Mouse (Mus musculus) limb, embryonic 11.5 days (tissue): Measurements from ENCODE around the gene Atp6v1b1. TPM values are rescaled to one million over a fixed set of nuclear protein-coding genes. Genes with fewer than 3 reads are reported as not detected.

Experiments
- ATAC-seq: fragments of 200-750 bp; cut with Nextera tagmentation; 2 replicates; pipeline ENCODE4 v1.8.0; 2017; ENCODE audit warnings: low read depth; ENCODE audit not compliant: insufficient number of reproducible peaks, low FRiP score, low TSS enrichment
- DNase-seq: peaks from one replicate; pipeline ENCODE4 v3.0.0-alpha.2; 2015; ENCODE audit warnings: low spot score
- H3K27ac ChIP-seq: fragments of 300-500 bp; sonication (generic); replicated peaks from 2 replicates; pipeline ENCODE4 v1.5.1; 2014; ENCODE audit warnings: low read depth, mild to moderate bottlenecking, low read length
- H3K27me3 ChIP-seq: fragments of 300-500 bp; sonication (generic); 2 replicates; pipeline ENCODE4 v1.6.1; 2014; ENCODE audit warnings: mild to moderate bottlenecking, low read length, mixed read lengths; ENCODE audit not compliant: control insufficient read depth, insufficient read depth
- H3K36me3 ChIP-seq: fragments of 300-500 bp; sonication (generic); 2 replicates; pipeline ENCODE4 v1.6.1; 2014; ENCODE audit warnings: mild to moderate bottlenecking, low read length, moderate library complexity, mixed read lengths; ENCODE audit not compliant: control insufficient read depth, insufficient read depth
- H3K4me1 ChIP-seq: fragments of 300-500 bp; sonication (generic); 2 replicates; pipeline ENCODE4 v1.6.1; 2014; ENCODE audit warnings: low read length, mixed read lengths; ENCODE audit not compliant: control insufficient read depth, insufficient read depth
- H3K4me2 ChIP-seq: fragments of 300-500 bp; sonication (generic); 2 replicates; pipeline ENCODE4 v1.6.1; 2014; ENCODE audit warnings: low read depth, mild to moderate bottlenecking, moderate library complexity; ENCODE audit not compliant: severe bottlenecking
- H3K4me3 ChIP-seq: fragments of 300-500 bp; sonication (generic); 2 replicates; pipeline ENCODE4 v1.5.1; 2014; ENCODE audit warnings: low read depth, low read length
- H3K9ac ChIP-seq: fragments of 300-500 bp; sonication (generic); 2 replicates; pipeline ENCODE4 v1.6.1; 2014; ENCODE audit warnings: mild to moderate bottlenecking, low read length
- H3K9me3 ChIP-seq: fragments of 300-500 bp; sonication (generic); 2 replicates; pipeline ENCODE4 v1.6.1; 2016; ENCODE audit warnings: low read length; ENCODE audit not compliant: control insufficient read depth
- WGBS: fragments of 180-500 bp; shearing (Covaris S2); extraction: QIAGEN DNeasy Blood & Tissue Kit; methylation state at CpG from one replicate; pipeline ENCODE4 v1.1.7; 2014; 5-methylcytosine and 5-hydroxymethylcytosine counted together
- polyA plus RNA-seq: library from polyadenylated mRNA; unstranded; fragments of >200 nt; fragmentation: Nextera tagmentation; extraction: Ambion mirVana; gene quantifications from 2 replicates; pipeline ENCODE4 v1.2.1, GENCODE M21; 2014

Atp6v1b1 gene
- polyA plus RNA-seq, 1 experiment from 2014 or later, result not detected

GRCm38 (mm10) chr6:83749286-83749685, 6.5 kb downstream of the Atp6v1b1 start:
- no peak overlapping the region for H3K4me2 ChIP-seq
- no peaks in the 10 kb centered on the region for H3K9me3 ChIP-seq
- no peak overlapping the region for H3K27ac ChIP-seq
- no peak overlapping the region for H3K4me3 ChIP-seq
- DNase-seq (no peak), ATAC-seq (no peak)
- 38% methylated on average over 3 of the region's 3 CpGs for WGBS
- H3K36me3 ChIP-seq, result no peaks in the 10 kb centered on the region
- no peak overlapping the region for H3K9ac ChIP-seq
- H3K27me3 ChIP-seq, result no peaks in the 10 kb centered on the region
- H3K4me1 ChIP-seq, result peaks cover 5% of the 10 kb centered on the region; the same call in 1 of the 2 replicates

DNA sequence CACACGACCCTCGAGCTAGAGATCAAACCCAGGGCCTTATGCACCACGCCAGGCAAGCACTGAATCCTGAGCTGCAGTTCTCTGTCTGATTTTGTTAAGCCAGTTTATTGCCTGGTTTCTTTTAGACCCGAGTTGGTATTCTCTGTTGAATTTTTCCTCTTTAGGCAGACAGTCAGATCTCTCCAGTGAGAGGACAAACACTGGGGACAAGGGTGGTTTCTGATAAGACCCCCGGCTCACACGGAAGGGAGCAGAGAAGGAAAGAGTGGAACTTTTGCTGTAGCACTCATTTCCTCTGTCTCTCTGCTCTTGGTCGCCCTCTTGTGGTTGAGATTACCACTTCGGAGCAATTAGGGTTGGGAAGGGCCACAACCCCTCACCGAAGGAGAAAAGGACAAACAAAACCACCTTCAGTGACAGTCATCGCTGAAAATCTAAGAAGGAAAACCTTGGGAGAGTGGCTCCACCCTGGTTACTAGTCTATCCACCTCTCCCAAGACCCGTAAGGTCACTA, 7.4 kb downstream of the Atp6v1b1 start:
- WGBS, result 10% methylated on average over 11 of the region's 11 CpGs
- no peak overlapping the region for H3K27ac ChIP-seq
- no peaks in the 10 kb centered on the region for H3K27me3 ChIP-seq
- no peaks in the 10 kb centered on the region for H3K9me3 ChIP-seq
- DNase-seq (peak; percentile 87), ATAC-seq (no peak)
- no peak overlapping the region for H3K4me3 ChIP-seq
- H3K9ac ChIP-seq, result no peak overlapping the region
- no peaks in the 10 kb centered on the region for H3K36me3 ChIP-seq
- H3K4me2 ChIP-seq, result peak overlapping the region; percentile 24; the same call in 1 of the 2 replicates
- peaks cover 5% of the 10 kb centered on the region; the same call in 1 of the 2 replicates for H3K4me1 ChIP-seq

DNA sequence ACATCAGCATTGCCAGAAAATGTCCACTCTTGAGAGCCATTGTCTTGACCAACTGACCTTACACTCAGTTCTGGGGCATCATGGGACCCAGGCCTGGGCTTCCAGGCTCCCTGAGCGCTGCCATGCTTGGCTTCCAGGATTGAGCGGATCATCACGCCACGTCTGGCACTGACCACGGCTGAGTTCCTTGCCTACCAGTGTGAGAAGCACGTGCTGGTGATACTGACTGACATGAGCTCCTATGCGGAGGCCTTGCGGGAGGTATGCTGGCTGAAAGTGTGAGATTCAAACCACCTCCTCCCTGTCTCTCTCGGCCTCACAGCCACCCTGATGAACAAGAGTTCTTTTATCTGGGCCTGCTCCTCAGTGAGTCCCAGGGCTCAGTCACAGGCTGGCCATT, 13.3 kb downstream of the Atp6v1b1 start:
- Histone ChIP-seq H3K4me3 (no peak overlapping the region), H3K9ac (no peak overlapping the region), H3K27ac (no peak overlapping the region), H3K4me2 (no peak overlapping the region), H3K36me3 (no peaks in the 10 kb centered on the region), H3K9me3 (no peaks in the 10 kb centered on the region), H3K27me3 (peaks cover 36% of the 10 kb centered on the region), H3K4me1 (0 out of 2 replicates have a peak, but pooled peaks cover 2% of the 10 kb centered on the region)
- DNase-seq (no peak), ATAC-seq (no peak)
- 67% methylated on average over 9 of the region's 9 CpGs for WGBS

DNA sequence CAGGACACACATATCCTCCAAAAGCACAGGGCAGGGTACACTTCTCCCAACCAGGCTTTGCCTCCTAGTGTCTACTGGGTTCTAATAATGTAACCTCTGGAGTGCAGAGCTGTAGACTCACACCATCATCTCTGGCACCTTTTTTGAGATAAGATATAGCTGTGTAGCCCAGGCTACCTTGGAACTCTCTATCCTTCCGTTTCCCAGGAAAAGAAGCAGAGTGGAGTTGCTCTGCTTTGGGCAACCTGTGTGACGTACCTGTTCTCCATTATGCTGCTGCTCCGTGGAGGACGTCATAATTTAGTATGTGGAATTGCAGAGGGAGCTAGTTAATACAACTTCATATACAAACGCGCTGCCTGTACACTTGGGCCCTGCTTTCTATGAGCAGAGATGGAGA, 19.6 kb downstream of the Atp6v1b1 start, which contains the start of gene Ankrd53:
Ankrd53 (plus strand) TSS at position 301 of the 400 bp plus-strand sequence.
- Histone ChIP-seq H3K27ac (no peak within 1 kb of the TSS), H3K4me3 (peak within 1 kb of the TSS; percentile 5), H3K9me3 (no peaks in the 10 kb centered on the region), H3K4me1 (peaks cover 9% of the 10 kb centered on the region; the same call in 1 of the 2 replicates), H3K36me3 (no peaks in the 10 kb centered on the region), H3K9ac (no peak within 1 kb of the TSS), H3K27me3 (peaks cover 57% of the 10 kb centered on the region), H3K4me2 (peak within 1 kb of the TSS; percentile 32)
- DNase-seq (no peak), ATAC-seq (no peak)
- WGBS, result 23% methylated on average over 6 of the region's 6 CpGs

DNA sequence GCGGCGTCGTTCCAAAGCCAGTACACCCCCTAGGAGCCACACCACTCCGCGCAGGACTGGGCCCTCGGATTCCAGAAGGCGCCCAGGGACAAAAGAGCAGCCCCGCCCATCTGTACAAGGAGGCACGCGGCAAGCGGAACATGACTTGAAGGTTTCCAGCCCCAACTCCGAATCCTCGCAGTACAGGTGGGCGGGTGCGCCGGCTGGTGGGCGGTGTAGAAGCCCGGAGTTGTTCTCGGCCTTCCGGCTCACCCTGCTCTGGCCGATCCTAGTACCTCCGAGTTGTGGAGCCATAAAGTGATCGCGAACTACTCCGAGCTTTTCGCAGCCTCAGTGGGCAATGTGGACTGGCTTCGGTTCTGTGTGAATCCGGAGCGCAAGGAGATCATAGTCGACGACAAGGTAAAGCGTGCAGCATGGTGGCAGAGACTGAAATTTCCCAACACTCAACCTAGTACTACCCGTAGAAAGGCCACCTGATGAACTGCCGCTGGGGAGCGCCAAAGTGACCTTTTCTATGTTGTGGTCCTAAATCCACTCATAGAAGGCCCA, 20.2 kb downstream of the Atp6v1b1 start:
- peaks cover 8% of the 10 kb centered on the region; the same call in 1 of the 2 replicates for H3K4me1 ChIP-seq
- H3K9me3 ChIP-seq, result no peaks in the 10 kb centered on the region
- peak overlapping the region; percentile 5 for H3K4me3 ChIP-seq
- peaks cover 51% of the 10 kb centered on the region for H3K27me3 ChIP-seq
- no peaks in the 10 kb centered on the region for H3K36me3 ChIP-seq
- no peak overlapping the region for H3K27ac ChIP-seq
- ATAC-seq (peak; percentile 64), DNase-seq (peak; percentile 65)
- peak overlapping the region; percentile 32 for H3K4me2 ChIP-seq
- H3K9ac ChIP-seq, result no peak overlapping the region
- 0% methylated on average over 35 of the region's 35 CpGs for WGBS

GRCm38 (mm10) chr6:83766982-83767381, 24.2 kb downstream of the Atp6v1b1 start:
- Histone ChIP-seq H3K9ac (no peak overlapping the region), H3K36me3 (peaks cover 2% of the 10 kb centered on the region; the same call in 1 of the 2 replicates), H3K9me3 (no peaks in the 10 kb centered on the region), H3K27me3 (peaks cover 21% of the 10 kb centered on the region), H3K27ac (no peak overlapping the region), H3K4me3 (no peak overlapping the region), H3K4me1 (peaks cover 6% of the 10 kb centered on the region; the same call in 1 of the 2 replicates), H3K4me2 (no peak overlapping the region)
- 84% methylated on average over 3 of the region's 3 CpGs for WGBS
- no peak for ATAC-seq
- DNase-seq, result no peak

DNA sequence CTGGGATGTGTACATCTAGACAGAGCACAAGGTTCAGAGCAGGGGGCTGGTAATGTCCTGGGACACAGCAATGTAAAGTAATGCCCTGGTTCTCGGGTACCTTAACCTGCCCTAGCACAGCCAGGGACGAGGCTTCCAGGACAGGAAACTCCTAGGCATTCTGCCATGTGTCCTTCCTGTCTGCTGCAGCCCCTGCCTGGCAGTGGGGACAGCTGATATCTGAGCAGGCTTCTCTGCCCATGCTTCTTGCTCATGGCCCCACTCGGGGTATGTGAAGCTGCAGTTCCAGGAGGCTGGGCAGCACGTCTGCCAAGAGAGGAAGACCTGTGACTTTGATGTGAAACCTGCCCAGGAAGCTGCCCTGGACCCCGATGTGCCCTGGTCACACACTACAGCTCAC, 25.7 kb downstream of the Atp6v1b1 start:
- Histone ChIP-seq H3K9me3 (no peaks in the 10 kb centered on the region), H3K27ac (no peak overlapping the region), H3K4me2 (no peak overlapping the region), H3K4me3 (no peak overlapping the region), H3K9ac (no peak overlapping the region), H3K4me1 (no peaks in the 10 kb centered on the region), H3K36me3 (peaks cover 2% of the 10 kb centered on the region; the same call in 1 of the 2 replicates), H3K27me3 (peaks cover 6% of the 10 kb centered on the region)
- WGBS, result 88% methylated on average over 5 of the region's 5 CpGs
- ATAC-seq (no peak), DNase-seq (no peak)

DNA sequence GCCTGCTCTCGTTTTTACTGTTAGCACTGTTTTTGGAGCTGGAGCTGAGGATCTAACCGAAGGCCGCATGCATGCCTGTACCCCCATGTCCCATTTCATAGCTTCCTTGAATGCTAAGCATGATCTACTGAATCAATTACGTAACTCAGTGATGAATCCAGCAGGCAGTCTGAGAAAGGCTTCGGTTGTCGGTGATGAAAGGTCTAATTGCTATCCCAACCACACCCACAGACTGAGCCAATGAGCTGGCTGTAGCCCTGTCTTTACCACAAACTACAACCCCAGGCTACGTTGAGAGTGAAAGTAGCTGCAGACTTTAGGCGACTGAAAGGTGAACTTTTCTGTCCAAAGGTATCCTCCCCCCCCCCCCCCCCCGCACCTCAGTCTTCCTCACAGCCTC, 31.3 kb downstream of the Atp6v1b1 start:
- 63% methylated on average over 9 of the region's 9 CpGs for WGBS
- H3K4me1 ChIP-seq, result peaks cover 9% of the 10 kb centered on the region
- peak overlapping the region; percentile 86; the same call in 1 of the 2 replicates for H3K4me2 ChIP-seq
- no peaks in the 10 kb centered on the region; the same call in 1 of the 2 replicates for H3K36me3 ChIP-seq
- H3K4me3 ChIP-seq, result no peak overlapping the region
- ATAC-seq (no peak), DNase-seq (no peak)
- H3K9ac ChIP-seq, result peak overlapping the region; percentile 72; the same call in 1 of the 2 replicates
- H3K9me3 ChIP-seq, result no peaks in the 10 kb centered on the region
- no peaks in the 10 kb centered on the region for H3K27me3 ChIP-seq
- no peak overlapping the region for H3K27ac ChIP-seq
